Mouse (Mus musculus): ENCODE data around the gene Rap1gds1.

GRCm38 (mm10) chr3:138893520-138893919, 181.5 kb downstream of the Rap1gds1 start:
- TF ChIP-seq POLR2A (IDR thresholded peaks at IDR 0.05; ENCODE audit: extremely low read depth, insufficient read depth, low read length): no peak
- TF ChIP-seq CTCF (IDR thresholded peaks at IDR 0.05; ENCODE audit: extremely low read depth, insufficient read depth, low read length): no peak

All from cortical plate, adult 2 months (tissue).